Mouse (Mus musculus): ENCODE measurements at regions not wholly inside any gene's neighbourhood (a gene's known extent, or its start where the extent isn't known, plus 50 kb on each side); places are given as distances from the start of the nearest gene placed in this dataset.
A peak's percentile ranks its signal among the peaks of the same experiment; 100 is the strongest.
"Not testable (repeated sequence)": the region's sequence is repeated elsewhere in the genome, so short reads cannot be mapped to it uniquely, and the experiment has no call there.

DNA sequence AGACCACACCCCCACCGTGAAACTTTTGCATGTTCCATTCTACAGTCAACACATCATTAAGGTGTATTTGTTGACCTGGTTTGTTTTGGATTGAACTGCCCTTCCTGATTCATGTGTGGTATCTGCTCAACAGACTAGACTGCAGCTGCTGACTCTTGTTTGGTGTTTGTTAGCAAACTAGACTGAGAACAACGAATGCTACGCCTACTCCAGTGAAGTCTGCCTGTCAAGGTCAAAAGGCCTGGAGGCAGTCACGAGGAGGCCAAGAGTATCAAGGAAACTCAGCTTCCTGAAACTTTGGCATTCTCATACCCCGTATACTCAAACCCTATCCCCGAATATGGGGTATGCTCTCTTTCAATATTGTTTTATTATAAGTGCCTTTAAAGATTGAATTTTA lies 194.2 kb upstream of the Spin1 start:
- DNase-seq: not testable (repeated sequence)

DNA sequence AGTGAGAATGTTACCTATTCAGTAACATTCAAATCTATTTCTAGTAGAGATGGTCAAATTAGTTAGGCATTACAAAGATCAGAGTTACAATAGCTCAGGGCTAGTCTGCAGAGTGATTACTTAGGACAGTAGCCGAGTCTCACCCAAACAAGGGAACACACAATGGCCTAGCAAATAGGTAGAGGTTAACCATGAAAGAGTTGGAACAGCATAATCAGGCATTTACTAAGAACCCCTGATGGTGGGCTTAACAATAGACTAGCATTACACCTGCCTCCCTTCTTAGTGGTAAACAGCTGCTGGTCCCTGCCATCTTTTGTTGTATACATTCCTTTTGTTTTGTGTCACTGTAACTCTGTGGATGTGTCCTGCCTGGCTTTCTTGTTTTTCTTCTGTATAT lies 193.8 kb upstream of the Spin1 start:
- DNase-seq: no peak

DNA sequence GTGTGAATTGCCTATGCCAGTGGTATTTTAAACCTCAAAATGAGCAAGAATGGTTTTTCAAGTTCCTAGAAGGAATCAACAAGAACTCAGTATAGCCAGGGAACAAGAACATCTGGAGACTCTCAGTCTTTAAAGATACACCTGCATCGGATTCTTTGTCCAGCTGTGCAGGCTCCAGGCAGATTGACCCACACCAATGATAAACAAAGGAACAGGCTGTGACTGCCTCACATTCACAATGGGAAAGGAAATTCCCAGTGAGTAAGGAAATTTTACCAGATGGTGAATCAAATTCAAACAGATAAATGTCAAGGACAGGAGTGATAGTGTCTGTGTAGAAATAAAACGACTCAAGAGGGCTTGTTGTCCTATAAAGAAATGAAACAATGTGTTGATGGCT lies 187.9 kb upstream of the Spin1 start:
- DNase-seq: not testable (repeated sequence)

DNA sequence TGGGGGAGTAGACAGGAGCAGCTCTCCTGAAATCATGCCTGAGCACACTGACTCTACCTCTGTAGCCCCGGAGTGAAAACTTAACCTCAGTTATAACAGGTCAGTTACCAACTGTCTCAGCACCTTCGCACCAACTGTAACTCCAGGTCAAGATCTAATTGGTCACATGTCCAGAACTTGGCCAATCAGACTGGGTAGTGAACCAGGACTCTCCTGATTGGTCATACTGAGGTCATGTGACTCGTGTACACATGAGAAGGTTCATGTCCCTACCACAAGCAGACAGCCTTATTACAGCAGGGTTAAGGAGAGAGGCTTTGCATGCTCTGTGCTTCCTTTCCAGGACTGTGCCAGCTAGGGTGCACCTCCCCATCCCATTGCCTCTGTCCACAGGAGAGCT lies 166.7 kb upstream of the Spin1 start:
- DNase-seq: not testable (repeated sequence)

DNA sequence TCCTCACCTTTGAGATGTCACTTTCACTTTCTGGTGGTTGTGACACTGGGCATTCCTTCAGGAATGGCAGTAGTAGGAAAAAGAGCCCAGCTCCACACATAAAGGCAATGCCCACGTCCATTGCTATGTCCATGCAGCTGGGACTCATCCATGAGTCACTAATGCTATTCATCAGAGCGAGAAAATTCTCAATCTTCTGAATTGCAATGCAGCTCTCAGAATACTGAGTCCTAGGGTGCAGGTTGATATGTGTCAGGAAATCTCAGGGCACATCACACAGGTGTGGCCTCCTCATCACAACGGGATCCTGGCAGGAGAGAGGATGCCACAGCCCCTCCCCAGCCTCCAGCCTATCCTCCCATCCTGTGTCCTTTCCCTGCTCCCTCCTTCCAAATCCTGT lies 158.1 kb upstream of the Spin1 start:
- no peak for DNase-seq

DNA sequence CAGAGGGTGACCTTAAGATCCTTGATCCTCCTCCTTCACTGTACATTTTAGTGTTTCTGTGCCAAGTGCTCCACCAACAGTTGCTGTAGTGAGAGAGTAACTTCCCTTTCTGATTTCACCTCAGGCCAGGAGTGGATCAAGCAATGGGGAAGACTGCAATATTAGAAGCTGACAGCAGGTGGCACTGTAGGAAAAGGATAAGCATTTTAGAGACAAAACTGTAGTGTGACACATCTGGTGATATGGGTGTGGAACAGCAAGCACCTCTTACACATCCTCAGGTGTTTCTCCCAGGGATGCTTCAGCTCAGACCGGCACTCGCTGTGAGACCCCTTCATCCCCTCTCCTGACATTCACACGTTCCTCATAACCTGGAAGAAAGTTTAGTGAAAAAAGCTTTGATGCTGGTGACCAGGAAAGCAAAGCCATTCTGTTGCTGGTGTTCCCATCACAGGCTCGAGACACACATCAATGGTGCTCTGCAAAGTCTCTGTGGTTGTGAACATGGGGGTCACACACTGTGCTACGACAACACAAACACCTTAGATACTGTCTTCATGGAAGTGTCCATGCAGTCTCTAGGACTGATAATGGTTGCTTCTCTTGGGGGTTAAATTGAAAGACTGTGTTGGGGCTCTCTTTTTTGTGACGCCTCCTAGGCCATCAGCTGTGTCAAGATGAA lies 151.0 kb upstream of the Spin1 start:
- DNase-seq: peak; percentile 85

DNA sequence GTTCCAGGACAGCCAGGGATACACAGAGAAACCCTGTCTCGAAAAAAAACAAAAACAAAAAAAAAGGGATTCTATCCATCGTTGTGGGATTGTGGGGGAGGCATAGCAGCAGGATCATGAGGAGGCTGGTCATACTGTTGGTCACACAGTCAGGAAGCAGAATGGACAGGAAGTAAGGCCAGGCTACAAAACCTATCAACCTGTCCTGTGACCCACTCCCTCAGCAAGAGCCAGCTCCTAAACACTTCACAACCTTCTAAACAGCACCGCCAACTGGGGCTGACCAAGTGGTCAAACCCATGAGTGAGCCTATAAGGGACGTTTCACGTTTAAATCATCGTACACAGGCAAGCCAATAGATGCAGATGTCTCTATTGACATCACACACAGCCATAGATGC lies 146.0 kb upstream of the Spin1 start:
- no peak for DNase-seq

DNA sequence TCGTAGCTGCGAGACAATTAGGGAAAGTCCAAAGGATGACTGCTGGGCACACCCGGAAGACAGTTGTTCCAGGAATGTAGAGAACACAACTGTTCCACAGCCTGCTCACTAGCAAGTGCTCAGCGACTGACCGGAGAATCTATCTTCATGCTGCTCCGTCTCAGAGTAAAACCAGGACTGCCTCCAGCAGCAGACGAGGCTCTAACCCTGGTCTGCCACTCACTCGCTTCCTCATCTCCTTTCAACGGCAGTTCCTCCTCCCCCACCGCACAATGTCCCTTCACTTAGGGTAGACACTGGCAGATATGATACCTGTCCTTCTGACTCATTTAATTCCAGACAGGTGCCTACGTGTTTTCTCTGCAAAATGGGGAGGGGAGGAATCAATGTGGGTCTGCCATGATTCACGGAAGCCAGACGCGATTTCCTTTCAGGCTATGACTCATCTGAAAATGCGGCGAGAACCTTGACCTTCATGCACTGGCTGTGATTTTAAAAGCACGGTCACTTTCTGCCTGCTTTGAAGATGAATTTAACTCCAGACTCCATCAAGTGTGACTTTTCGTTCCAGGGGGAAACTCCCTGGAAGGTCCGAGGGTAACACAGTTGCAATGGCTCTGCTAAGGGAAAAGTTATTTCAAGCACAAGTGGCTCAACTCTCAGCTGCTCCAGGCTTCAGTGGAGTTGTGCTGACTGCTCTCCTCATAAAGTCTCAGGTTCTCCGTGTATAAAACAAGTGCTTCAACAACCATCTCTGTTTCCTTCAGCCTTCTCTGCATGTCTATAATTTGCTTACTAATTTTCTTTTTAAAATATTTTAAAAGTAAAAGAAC lies 142.4 kb upstream of the Spin1 start:
- DNase-seq: no peak

DNA sequence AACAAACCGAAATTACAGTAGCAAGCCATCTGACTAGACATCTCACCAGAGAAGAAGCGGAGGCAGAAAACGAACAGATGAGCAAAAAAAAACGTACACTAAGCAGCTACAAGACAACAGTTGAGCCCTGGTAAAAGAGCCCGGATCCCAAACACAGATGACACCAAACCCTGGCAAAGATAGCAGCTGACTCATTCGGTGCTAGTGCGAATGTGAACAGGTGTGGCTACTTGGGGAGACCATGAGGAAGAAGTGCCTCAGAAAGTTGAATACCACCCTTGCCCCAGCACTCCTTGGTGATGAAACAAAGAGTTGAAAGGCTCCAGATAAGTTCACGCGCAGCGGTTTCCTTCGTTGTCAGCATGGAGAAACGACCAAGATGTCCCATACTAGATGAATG lies 139.8 kb upstream of the Spin1 start:
- no peak for DNase-seq

DNA sequence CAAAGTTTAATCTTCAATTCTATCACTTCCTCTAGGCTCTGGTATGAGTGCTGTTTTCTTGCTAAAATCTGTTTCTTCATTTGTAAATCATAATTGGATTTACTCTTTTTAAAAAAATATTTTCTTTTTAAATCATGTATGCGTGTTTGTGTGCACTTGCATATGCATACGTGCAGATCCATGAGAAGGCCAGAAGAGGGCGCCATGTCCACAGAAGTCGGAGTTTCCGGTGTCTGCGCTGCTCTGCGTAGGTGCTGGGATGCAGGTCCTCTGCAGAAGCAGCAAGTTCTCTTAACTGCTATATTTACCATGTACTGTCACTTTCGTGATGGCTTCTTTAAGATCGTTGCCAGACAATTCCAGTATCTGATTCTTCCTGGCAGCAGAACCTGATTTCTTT lies 136.6 kb upstream of the Spin1 start:
- DNase-seq: no peak

DNA sequence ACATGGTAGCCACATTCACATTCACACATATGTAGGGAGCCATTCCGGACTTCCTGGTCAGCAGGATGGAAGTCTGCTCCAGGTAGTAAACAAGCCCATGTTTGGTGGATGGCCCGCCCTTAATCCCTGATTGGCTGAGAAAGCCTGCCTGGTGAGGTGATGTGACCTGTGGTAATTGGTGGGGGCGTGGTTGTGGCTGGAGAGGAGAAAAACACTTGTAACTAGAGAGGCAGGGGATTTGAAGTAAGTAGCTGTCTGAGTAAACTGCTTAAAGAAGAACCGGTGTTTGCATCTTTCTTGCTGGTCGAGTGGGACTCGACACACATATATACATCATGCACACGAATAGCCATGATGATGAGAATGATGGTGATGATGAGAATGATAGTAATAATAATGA lies 135.6 kb upstream of the Spin1 start:
- DNase-seq: not testable (repeated sequence)

DNA sequence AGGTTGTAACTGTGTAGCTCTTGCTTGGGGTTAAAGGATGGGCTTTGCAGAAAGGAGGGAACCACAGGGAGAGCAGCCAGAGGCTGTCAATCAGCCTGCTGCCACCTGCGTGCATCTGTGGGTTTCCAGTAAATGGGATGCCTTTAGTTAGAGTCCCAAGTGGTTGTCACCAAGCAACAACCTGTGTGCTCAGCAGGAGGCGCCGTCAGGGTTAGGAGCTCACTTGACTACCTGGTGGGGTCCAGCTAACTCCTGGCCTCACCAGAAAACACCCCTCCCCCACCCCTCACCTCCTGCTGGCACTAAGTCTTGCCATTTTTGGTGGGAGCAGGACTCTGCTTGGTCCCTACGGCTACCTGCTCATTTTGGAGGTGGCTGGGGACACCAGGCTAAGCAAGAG lies 135.0 kb upstream of the Spin1 start:
- DNase-seq: no peak

DNA sequence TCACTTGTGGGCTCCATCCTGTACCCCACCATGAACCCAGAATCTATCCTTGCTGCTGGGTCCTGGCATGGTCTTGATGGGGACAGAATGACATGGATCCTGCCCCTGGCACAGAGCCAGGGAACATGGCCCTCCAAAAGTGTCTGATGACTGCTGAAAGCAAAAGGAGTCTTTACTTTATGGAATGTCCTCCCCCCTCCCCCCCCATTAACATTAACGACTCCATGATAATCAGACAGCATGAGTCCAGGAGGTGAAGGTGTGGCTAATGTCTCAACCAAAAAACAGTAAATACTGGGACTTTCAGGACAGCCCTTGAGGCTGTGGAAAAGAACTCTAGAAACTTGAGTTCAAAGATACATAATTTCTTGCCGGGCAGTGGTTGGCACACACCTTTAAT lies 133.9 kb upstream of the Spin1 start:
- no peak for DNase-seq

DNA sequence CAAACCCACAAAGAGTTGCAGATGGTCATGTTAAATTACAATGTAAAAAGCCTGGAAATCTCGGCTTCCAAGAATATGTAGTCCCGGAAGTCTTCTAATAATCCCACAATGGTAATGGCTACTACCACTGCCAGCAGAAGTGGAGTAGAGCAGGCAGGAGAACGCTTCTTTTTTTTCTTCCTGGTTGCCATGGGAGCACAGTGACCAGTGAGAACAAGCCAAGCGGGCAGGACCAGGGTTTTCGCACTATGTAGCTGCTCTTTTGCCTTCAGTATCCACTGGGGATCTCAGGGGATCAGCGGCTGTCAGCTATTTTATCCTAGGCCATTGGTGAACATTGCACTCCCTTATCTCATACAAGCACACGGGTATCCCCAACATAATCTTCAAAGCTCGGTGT lies 127.3 kb upstream of the Spin1 start:
- no peak for DNase-seq

DNA sequence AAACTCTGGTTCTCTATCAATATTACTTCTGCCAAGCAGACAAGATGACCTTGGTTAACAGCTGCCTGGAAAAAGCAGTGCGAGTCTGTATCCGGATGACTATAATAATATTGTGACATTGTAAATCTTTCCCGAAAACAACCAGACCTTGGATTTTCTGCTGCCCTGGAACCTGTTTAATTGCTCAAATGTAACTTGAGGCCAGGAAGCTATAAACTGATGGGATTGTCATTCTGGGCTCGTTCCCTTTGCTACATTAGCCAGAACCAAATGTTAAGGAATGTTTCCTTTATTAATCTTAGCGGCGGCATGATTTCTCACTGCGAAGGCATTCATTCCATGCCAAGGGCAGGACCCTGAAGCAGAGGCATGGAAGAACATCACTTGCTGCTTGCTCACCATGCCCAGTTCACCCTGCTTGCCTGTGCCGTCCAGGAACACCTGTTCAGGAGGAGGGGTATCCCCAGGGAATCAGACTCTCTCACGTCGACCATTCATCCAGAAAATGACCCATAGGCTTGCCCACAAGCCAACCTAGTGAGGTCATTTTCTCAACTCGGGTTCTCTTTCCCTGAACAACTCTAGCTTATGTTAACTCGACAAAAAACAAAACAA lies 125.3 kb upstream of the Spin1 start:
- DNase-seq: no peak

DNA sequence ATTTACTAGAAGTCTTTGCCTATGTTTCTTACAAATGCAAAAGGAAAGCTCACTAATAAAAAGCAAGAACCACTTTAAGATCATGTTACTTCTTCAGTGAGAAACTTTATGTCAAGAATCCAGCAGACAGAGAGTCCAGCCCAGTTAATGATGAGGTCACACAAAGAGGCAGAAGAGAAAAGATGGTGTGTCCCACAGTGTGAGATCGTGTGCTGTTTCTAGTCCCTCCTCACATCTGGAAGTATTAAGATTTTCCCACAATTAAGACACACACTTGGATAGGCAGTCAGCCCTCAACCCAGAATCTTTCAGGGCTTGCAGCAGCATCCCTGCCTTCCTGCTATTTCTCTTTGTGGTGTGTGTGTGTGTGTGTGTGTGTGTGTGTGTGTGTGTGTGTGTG lies 118.7 kb upstream of the Spin1 start:
- no peak for DNase-seq

DNA sequence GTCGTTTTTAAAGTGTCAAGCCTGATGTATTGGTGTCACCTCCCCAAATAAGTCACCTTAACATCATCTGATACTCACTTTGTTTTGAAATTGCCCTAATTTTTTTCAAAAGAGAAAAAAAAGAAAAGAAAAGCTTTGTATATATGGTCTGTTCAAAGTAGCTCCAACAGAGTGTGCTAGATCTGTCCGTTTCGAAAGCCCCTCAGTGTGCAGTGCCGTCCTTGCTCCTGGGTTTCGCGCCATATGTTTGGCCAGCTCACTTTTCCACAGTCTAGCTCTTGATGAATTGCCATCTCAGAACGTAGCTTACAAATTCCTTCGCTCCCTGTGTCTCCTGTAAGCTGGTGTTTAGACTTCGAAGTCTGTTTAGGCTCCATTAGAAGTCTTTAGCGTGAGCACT lies 117.7 kb upstream of the Spin1 start:
- DNase-seq: no peak

DNA sequence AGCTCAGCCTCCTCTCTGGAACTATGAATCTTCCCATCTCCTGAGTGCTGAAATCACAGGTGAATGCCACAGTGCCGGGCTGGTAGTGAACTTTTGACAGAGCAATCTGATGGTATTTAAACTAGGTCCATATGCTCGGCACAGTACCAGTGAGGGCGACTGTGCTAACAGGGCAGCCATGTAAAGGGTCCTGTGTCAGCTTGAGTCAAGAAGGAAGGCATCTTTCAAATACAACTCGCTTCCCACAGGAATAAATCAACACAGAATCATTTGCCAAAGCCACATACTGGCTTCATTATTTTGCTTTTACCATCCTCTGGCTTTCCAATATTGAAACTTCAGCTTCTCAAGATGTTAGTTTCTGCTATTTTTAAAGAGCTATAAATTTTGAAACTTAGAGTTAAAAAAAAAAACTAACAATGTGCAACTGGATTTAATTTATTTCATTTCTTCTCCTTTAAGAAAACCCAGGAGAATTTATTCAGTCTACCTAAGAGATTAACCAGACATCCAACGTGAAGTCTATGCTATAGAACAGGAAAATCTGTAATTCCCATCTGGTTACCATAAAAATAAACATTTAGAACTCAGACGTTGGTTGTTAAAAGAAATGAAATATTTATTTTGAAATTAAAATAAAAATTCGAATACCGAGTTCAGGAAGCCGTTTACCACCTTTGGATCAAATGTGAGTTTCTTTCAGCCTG lies 108.8 kb upstream of the Spin1 start:
- no peak for DNase-seq

DNA sequence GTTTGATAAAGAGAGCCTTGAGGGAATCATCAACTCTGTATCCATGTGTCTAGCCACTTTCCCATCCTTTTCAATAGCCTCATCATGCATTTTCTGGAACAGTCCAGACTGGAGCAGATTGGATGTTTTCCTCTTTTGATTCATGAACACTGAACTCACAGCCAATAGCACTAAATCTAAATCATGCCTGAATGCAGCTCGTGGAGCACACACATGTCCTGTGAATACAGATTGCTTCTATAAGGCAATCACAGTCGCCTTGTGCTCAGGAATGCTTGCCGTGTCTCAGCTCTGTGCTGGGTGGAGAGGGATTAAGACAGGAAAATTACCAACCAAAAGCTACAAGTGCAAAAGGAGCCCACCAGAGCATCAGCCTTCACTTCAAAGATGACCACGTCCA lies 100.9 kb upstream of the Spin1 start:
- DNase-seq: no peak

DNA sequence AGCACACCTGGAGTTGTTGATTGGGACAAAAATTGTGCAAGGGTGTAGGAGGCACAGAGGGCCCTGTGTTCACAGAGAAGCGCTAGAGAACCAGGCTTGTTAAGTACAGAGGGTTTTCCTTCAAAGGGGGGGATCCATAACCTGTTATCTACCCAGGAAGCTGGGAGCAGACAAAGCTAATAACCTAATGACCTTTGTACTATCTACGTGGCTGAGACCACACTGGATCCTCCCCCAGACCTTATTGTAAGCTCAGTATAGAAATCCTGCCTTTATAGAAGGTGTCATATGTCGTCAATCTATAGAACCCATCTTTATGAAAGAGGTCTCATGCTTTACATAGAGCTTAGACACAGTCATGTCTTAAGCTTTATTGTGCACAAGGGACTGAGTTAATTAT lies 95.9 kb upstream of the Spin1 start:
- DNase-seq: no peak

DNA sequence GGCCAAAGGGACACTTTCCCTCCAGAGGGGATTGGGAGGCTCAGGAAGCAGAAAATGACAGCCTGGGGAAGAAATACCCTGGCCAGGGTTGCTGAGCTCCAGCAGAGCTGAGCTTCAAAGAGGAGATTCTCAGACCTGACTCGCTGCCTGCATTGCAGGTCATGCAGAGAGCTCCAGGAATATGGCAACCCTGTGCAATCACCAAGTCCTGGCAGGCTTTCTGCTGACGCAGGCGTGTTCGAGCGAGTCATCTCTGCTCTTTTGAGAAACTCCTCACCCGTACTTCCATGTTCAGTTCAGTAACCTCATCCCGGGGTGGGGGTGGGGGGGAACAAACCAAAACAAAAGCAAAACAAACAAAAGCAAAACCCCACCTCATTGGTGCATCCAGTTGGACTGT lies 89.9 kb upstream of the Spin1 start:
- no peak for DNase-seq

DNA sequence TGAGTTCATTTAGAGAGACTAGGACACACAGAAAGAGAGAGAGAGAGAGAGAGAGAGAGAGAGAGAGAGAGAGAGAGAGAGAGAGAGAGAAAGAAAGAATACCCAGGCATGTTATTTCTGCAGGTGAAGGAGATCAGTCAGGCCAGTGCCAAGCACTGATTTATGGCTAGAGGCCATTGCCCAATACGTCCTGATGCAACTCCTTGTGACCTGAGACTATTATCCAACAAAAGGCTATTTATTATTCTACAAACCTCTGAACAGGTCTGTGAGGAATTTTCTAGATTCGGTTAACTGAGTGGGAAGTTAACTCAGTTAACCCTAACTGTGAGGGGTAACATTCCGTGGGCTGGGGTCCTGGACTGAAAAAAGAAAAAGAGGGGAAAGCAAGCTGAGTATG lies 84.5 kb upstream of the Spin1 start:
- no peak for DNase-seq
